Mouse (Mus musculus): Measurements from ENCODE around the gene Bpi. TPM values are rescaled to one million over a fixed set of nuclear protein-coding genes. Genes with fewer than 3 reads are reported as not detected.

Bpi gene
- polyA plus RNA-seq, 1 experiment from 2014 or later = not detected

- 0 out of 2 replicates have a peak, but pooled peaks cover 4% of the 10 kb centered on the region for H3K27me3 ChIP-seq
- no peak for ATAC-seq (replicated peaks; ENCODE audit: insufficient number of reproducible peaks, insufficient read depth, low FRiP score, low read depth)
- H3K27ac ChIP-seq = no peak overlapping the region
These were observed 14.6 kb upstream of the Bpi start for GRCm38 (mm10) chr2:158243129-158243870.

DNA sequence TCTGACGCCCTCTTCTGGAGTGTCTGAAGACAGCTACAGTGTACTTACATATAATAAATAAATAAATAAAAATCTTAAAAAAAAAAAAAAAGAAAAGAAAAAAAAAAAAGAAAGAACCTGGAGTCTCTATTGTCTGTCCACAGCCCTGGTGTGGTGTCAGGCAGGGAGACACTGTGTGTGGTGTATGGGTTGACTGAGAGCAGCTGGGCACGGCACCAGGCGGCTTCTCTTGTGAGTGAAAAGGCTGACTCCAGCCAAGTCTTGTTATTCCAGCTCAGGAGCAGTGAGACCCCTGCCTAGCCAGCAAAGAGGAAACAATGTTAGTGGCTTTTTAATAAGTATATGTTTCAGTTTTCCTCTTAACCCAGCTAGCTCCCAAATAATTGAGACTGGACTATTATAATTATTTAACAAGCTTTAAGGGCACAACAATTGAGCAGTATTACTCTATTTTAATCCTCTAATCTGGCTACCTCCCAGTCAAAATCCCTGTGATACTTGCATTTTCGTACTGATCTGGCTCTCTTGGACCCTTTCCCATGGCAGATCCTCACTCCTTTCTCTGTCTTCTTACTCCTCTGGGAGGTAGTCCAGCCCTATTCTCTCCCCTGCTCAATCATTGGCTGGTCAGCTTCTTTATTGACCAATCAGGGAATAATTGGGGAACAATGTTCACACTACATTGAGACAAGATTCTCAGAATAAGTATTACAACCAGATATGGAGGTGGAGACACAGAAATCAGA, 12.6 kb upstream of the Bpi start:
- Histone ChIP-seq H3K36me3 (no peaks in the 10 kb centered on the region), H3K4me2 (no peak overlapping the region), H3K9ac (no peak overlapping the region), H3K9me3 (replicated peaks) (no peaks in the 10 kb centered on the region), H3K27ac (no peak overlapping the region), H3K4me1 (replicated peaks) (peaks cover 5% of the 10 kb centered on the region), H3K27me3 (0 out of 2 replicates have a peak, but pooled peaks cover 4% of the 10 kb centered on the region), H3K4me3 (no peak overlapping the region)
- ATAC-seq (replicated peaks; ENCODE audit: insufficient number of reproducible peaks, insufficient read depth, low FRiP score, low read depth) = no peak
- WGBS = 73% methylated on average over 4 of the region's 4 CpGs

More at GRCm38 (mm10) chr2:158243129-158243870, 14.6 kb upstream of the Bpi start:
- no peak overlapping the region for H3K4me3 ChIP-seq
- H3K36me3 ChIP-seq = no peaks in the 10 kb centered on the region
- H3K4me2 ChIP-seq = no peak overlapping the region
- H3K9ac ChIP-seq = no peak overlapping the region
- H3K4me1 ChIP-seq (replicated peaks) = peaks cover 2% of the 10 kb centered on the region
- WGBS = 69% methylated on average over 18 of the region's 18 CpGs
- H3K9me3 ChIP-seq (replicated peaks) = no peaks in the 10 kb centered on the region

DNA sequence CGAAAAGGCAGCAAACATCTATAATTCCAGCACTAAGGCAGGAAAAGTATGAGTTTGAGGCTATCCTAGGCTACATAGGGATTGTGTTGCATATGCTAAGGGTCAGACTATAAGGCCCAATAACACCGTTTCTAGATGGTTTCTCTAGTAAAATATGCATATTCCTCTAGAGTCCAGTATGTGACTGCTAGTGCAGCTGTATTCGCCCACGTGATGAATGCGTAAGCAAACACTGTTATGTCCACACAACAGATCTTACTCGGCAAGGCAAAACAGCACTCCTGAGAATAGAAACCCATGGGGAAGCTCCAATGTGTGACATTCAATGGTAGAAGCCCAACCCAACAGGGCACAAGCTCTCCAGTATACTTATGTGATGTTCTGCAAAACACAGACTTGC, 10.0 kb upstream of the Bpi start:
- Histone ChIP-seq H3K9me3 (replicated peaks) (no peaks in the 10 kb centered on the region), H3K36me3 (no peaks in the 10 kb centered on the region), H3K27ac (0 out of 2 replicates have a peak overlapping the region, but pooled peaks have one; percentile 3), H3K9ac (no peak overlapping the region), H3K4me3 (no peak overlapping the region), H3K27me3 (0 out of 2 replicates have a peak, but pooled peaks cover 4% of the 10 kb centered on the region), H3K4me1 (replicated peaks) (peaks cover 18% of the 10 kb centered on the region), H3K4me2 (no peak overlapping the region)
- ATAC-seq (replicated peaks; ENCODE audit: insufficient number of reproducible peaks, insufficient read depth, low FRiP score, low read depth) = no peak
- WGBS = 78% methylated on average over 6 of the region's 6 CpGs

DNA sequence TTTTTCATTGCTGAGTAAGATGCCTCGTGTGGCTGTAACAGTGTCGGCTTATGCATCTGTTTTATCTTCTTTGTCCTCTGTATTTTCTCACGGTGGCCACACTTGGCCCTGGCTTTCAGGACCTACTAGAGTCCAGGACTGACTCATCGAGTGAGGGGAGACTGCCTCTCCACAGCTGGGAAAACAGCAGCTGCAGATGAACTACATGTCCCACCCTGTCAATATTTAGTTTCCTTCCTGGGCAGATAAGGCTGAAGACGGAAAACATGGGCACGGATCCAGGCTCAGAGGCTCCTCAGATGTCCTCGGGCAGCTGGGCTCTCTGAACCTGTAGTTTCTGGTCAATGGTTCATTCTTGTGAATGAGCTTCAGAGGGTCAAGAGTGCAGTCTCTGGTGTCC, 9.6 kb upstream of the Bpi start:
- Histone ChIP-seq H3K4me2 (no peak overlapping the region), H3K27me3 (0 out of 2 replicates have a peak, but pooled peaks cover 4% of the 10 kb centered on the region), H3K9ac (no peak overlapping the region), H3K9me3 (replicated peaks) (no peaks in the 10 kb centered on the region), H3K27ac (0 out of 2 replicates have a peak overlapping the region, but pooled peaks have one; percentile 3), H3K4me1 (replicated peaks) (peaks cover 18% of the 10 kb centered on the region), H3K36me3 (no peaks in the 10 kb centered on the region), H3K4me3 (no peak overlapping the region)
- 32% methylated on average over 7 of the region's 7 CpGs for WGBS
- peak; percentile 51; the same call in 1 of the 2 replicates for ATAC-seq (replicated peaks; ENCODE audit: insufficient number of reproducible peaks, insufficient read depth, low FRiP score, low read depth)

- 0 out of 2 replicates have a peak, but pooled peaks cover 4% of the 10 kb centered on the region for H3K27me3 ChIP-seq
- no peak overlapping the region for H3K4me2 ChIP-seq
- peaks cover 18% of the 10 kb centered on the region for H3K4me1 ChIP-seq (replicated peaks)
- H3K36me3 ChIP-seq = no peaks in the 10 kb centered on the region
- H3K4me3 ChIP-seq = no peak overlapping the region
- WGBS = 77% methylated on average over 3 of the region's 4 CpGs
- H3K9ac ChIP-seq = no peak overlapping the region
- no peak overlapping the region for H3K27ac ChIP-seq
- no peaks in the 10 kb centered on the region for H3K9me3 ChIP-seq (replicated peaks)
- ATAC-seq (replicated peaks; ENCODE audit: insufficient number of reproducible peaks, insufficient read depth, low FRiP score, low read depth) = no peak
These were observed 7.3 kb upstream of the Bpi start for GRCm38 (mm10) chr2:158250558-158250957.

GRCm38 (mm10) chr2:158253806-158254205, 4.1 kb upstream of the Bpi start:
- ATAC-seq (replicated peaks; ENCODE audit: insufficient number of reproducible peaks, insufficient read depth, low FRiP score, low read depth) = no peak
- 55% methylated on average over 5 of the region's 5 CpGs for WGBS
- H3K36me3 ChIP-seq = no peaks in the 10 kb centered on the region
- 0 out of 2 replicates have a peak, but pooled peaks cover 4% of the 10 kb centered on the region for H3K27me3 ChIP-seq
- H3K27ac ChIP-seq = no peak overlapping the region
- H3K4me1 ChIP-seq (replicated peaks) = peaks cover 13% of the 10 kb centered on the region
- no peak overlapping the region for H3K4me3 ChIP-seq
- no peak overlapping the region for H3K9ac ChIP-seq
- H3K4me2 ChIP-seq = no peak overlapping the region
- H3K9me3 ChIP-seq (replicated peaks) = no peaks in the 10 kb centered on the region

DNA sequence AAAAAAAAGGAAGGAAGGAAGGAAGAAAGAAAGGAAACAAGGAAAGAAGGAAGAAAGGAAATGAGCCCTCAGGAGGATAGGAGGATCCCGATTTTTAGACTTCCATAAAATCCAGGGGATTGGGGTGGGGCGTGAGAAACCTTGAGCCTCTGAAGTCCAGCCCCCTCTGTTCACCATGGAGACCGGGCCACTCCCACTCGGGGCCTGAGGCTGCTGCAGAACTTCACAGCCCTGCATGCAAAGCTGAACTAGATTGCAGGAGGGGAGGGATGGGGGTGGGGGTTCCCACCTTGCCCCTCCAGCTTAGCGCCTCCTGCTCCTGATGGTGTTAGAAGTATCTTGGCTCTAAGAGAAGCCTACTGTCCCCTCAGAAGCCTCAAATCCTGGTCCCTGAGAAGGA, 1.0 kb upstream of the Bpi start:
- no peak overlapping the region for H3K27ac ChIP-seq
- peak; percentile 64; the same call in 1 of the 2 replicates for ATAC-seq (replicated peaks; ENCODE audit: insufficient number of reproducible peaks, insufficient read depth, low FRiP score, low read depth)
- H3K9ac ChIP-seq = no peak overlapping the region
- H3K36me3 ChIP-seq = no peaks in the 10 kb centered on the region
- H3K4me2 ChIP-seq = no peak overlapping the region
- H3K27me3 ChIP-seq = 0 out of 2 replicates have a peak, but pooled peaks cover 9% of the 10 kb centered on the region
- H3K9me3 ChIP-seq (replicated peaks) = no peaks in the 10 kb centered on the region
- H3K4me1 ChIP-seq (replicated peaks) = peaks cover 5% of the 10 kb centered on the region
- no peak overlapping the region for H3K4me3 ChIP-seq
- 21% methylated on average over 5 of the region's 5 CpGs for WGBS

- Histone ChIP-seq H3K4me1 (replicated peaks) (no peaks in the 10 kb centered on the region; the same call in 1 of the 2 replicates), H3K4me3 (no peak overlapping the region), H3K9ac (no peak overlapping the region), H3K36me3 (no peaks in the 10 kb centered on the region), H3K9me3 (replicated peaks) (no peaks in the 10 kb centered on the region), H3K27ac (no peak overlapping the region), H3K27me3 (0 out of 2 replicates have a peak, but pooled peaks cover 9% of the 10 kb centered on the region), H3K4me2 (no peak overlapping the region)
- WGBS = 16% methylated on average over 12 of the region's 12 CpGs
- ATAC-seq (replicated peaks; ENCODE audit: insufficient number of reproducible peaks, insufficient read depth, low FRiP score, low read depth) = peak; percentile 36; the same call in 1 of the 2 replicates
These were observed 887 bp downstream of the Bpi start for GRCm38 (mm10) chr2:158258781-158259180.

DNA sequence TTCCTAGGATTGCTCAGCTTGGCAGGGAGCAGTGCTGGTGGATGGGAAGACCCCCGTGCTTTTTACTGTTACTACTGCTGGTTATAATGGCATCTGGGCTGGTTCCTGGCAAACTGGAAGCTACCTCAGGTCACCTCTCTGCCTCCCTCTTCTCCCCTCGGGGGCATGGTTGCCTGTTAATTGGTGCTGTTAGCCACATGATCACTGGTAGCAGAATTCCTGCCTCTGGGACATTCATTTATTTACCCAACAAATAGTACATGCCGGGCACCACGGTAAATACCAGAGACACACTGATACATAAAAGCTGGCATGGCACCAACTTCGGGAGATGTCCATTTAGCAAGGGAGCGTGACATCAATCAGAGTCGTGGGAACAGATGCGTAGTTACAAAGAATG, 1.6 kb downstream of the Bpi start:
- Histone ChIP-seq H3K9me3 (replicated peaks) (no peaks in the 10 kb centered on the region), H3K4me3 (no peak overlapping the region), H3K4me2 (no peak overlapping the region), H3K36me3 (no peaks in the 10 kb centered on the region), H3K27me3 (0 out of 2 replicates have a peak, but pooled peaks cover 9% of the 10 kb centered on the region), H3K9ac (no peak overlapping the region), H3K4me1 (replicated peaks) (no peaks in the 10 kb centered on the region; the same call in 1 of the 2 replicates), H3K27ac (no peak overlapping the region)
- 73% methylated on average over 8 of the region's 8 CpGs for WGBS
- ATAC-seq (replicated peaks; ENCODE audit: insufficient number of reproducible peaks, insufficient read depth, low FRiP score, low read depth) = no peak

DNA sequence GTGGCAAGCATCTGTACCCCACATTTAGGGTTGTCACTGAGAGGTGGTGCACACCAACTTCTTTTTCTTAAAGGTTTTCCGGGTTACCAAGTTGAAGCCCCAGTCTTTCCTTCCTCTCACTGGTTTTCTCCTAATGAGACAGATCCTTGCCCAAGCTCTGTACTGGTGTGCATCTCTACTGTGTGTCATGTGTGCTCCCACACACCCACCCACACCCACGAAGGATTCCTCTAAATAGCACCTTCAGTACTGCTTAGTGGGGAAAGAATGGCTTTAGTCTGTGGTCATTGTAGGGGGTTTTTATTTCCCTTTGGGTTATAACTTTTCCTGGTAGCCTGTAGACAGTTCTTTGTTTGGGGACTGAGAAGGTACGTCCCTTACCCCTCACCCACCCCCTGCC, 7.0 kb downstream of the Bpi start:
- Histone ChIP-seq H3K36me3 (no peaks in the 10 kb centered on the region), H3K27ac (no peak overlapping the region), H3K4me2 (no peak overlapping the region), H3K4me3 (no peak overlapping the region), H3K27me3 (0 out of 2 replicates have a peak, but pooled peaks cover under 1% of the 10 kb centered on the region), H3K9me3 (replicated peaks) (no peaks in the 10 kb centered on the region), H3K4me1 (replicated peaks) (peaks cover 3% of the 10 kb centered on the region; the same call in 1 of the 2 replicates), H3K9ac (no peak overlapping the region)
- 80% methylated on average over 3 of the region's 3 CpGs for WGBS
- no peak for ATAC-seq (replicated peaks; ENCODE audit: insufficient number of reproducible peaks, insufficient read depth, low FRiP score, low read depth)

- Histone ChIP-seq H3K4me1 (replicated peaks) (peaks cover 3% of the 10 kb centered on the region; the same call in 1 of the 2 replicates), H3K4me3 (no peak overlapping the region), H3K27ac (no peak overlapping the region), H3K27me3 (no peaks in the 10 kb centered on the region), H3K9me3 (replicated peaks) (no peaks in the 10 kb centered on the region), H3K4me2 (no peak overlapping the region), H3K36me3 (no peaks in the 10 kb centered on the region), H3K9ac (no peak overlapping the region)
- ATAC-seq (replicated peaks; ENCODE audit: insufficient number of reproducible peaks, insufficient read depth, low FRiP score, low read depth) = no peak
- 78% methylated on average over 8 of the region's 8 CpGs for WGBS
These were observed 12.1 kb downstream of the Bpi start for GRCm38 (mm10) chr2:158270017-158270416.

Data from heart, embryonic 15.5 days (tissue).